Mouse (Mus musculus) intestine, postnatal 0 days (tissue): ENCODE results near the gene Btbd9. TPM values are rescaled to one million over a fixed set of nuclear protein-coding genes. Genes with fewer than 3 reads are reported as not detected.

Experiments used
- ATAC-seq: fragments of 200-750 bp; cut with Nextera tagmentation; 2 replicates; pipeline ENCODE4 v1.8.0; 2017; ENCODE audit warnings: mild to moderate bottlenecking, moderate TSS enrichment, moderate library complexity
- H3K27ac ChIP-seq: fragments of 300-500 bp; sonication (generic); 2 replicates; pipeline ENCODE4 v1.5.1; 2014; ENCODE audit warnings: mild to moderate bottlenecking, low read depth, low read length, moderate library complexity
- H3K27me3 ChIP-seq: fragments of 300-500 bp; sonication (generic); replicated peaks from 2 replicates; pipeline ENCODE4 v1.6.1; 2014; ENCODE audit warnings: low read length, mixed read lengths; ENCODE audit not compliant: control insufficient read depth, insufficient read depth
- H3K36me3 ChIP-seq: fragments of 300-500 bp; sonication (generic); 2 replicates; pipeline ENCODE4 v1.6.1; 2014; ENCODE audit warnings: mild to moderate bottlenecking, moderate library complexity; ENCODE audit not compliant: control insufficient read depth, insufficient read depth
- H3K4me1 ChIP-seq: fragments of 300-500 bp; sonication (generic); replicated peaks from 2 replicates; pipeline ENCODE4 v1.6.1; 2014; ENCODE audit warnings: antibody characterized with exemption, low read length, mixed read lengths; ENCODE audit not compliant: control insufficient read depth, insufficient read depth
- H3K4me2 ChIP-seq: fragments of 300-500 bp; sonication (generic); replicated peaks from 2 replicates; pipeline ENCODE4 v1.6.1; 2014; ENCODE audit warnings: low read depth, mild to moderate bottlenecking, moderate library complexity
- H3K4me3 ChIP-seq: fragments of 300-500 bp; sonication (generic); 2 replicates; pipeline ENCODE4 v1.5.1; 2014; ENCODE audit warnings: low read depth, low read length
- H3K9ac ChIP-seq: fragments of 300-500 bp; sonication (generic); 2 replicates; pipeline ENCODE4 v1.6.1; 2014; ENCODE audit warnings: mild to moderate bottlenecking, low read depth, low read length
- H3K9me3 ChIP-seq: fragments of 300-500 bp; sonication (generic); 2 replicates; pipeline ENCODE4 v1.6.1; 2016; ENCODE audit warnings: mixed run types; ENCODE audit not compliant: control insufficient read depth
- CTCF ChIP-seq: sonication (generic); IDR thresholded peaks from 2 replicates; pipeline ENCODE4 v1.5.1; 2016; ENCODE audit warnings: low read depth, mild to moderate bottlenecking, control low read depth, antibody characterized with exemption, moderate library complexity
- WGBS: fragments of 180-500 bp; shearing (Covaris S2); extraction: QIAGEN DNeasy Blood & Tissue Kit; methylation state at CpG from one replicate; pipeline ENCODE4 v1.1.7; 2014; 5-methylcytosine and 5-hydroxymethylcytosine counted together
- polyA plus RNA-seq: library from polyadenylated mRNA; unstranded; fragments of >200 nt; fragmentation: Nextera tagmentation; extraction: Ambion mirVana; gene quantifications from 2 replicates; pipeline ENCODE4 v1.2.1, GENCODE M21; 2015

The Btbd9 gene
- polyA plus RNA-seq, 1 experiment from 2014 or later: 35.9 TPM

DNA sequence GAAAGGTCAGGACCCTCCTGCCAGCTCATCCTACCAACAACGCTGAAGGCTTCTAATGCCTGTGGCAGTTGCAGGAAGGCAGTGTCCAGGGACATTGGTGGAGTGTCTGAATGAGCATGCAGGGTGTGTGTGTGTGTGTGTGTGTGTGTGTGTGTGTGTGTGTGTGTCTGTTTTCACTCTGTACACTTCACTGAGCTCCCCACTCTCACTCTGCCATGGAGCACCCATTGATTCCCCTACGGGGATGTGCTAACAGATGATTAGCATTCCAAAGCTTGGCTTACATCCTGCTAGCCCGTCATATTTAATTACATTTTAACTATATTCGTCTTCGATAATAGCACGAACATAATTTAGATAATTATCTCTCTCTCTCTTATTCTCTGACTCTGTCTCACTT lies 339.7 kb downstream of the Btbd9 start:
- TF ChIP-seq CTCF: no peak
- Histone ChIP-seq H3K27me3 (no peaks in the 10 kb centered on the region), H3K9me3 (no peaks in the 10 kb centered on the region), H3K4me3 (no peak overlapping the region), H3K27ac (no peak overlapping the region), H3K4me2 (no peak overlapping the region), H3K36me3 (no peaks in the 10 kb centered on the region), H3K9ac (no peak overlapping the region), H3K4me1 (no peaks in the 10 kb centered on the region)
- WGBS: 69% methylated on average over 6 of the region's 6 CpGs
- no peak for ATAC-seq

DNA sequence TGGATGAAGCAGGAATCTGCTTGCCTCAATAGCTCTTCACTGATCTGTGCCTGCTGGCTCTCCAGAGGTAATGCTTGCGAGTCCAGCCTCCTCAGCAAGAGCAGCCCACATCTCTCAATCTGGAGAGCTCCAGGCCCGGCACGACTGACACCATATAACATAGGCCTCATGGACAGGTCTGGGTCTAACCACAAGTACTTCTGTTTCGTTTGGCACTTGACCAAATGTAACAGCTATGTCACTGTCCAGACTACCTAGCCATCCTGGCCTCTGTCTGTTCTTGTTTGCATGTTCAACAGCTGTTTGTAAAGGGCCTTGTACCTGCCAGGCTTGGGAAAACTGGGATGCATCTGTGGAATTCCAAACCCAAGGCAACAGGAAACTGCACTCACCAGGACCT lies 340.9 kb downstream of the Btbd9 start:
- 63% methylated on average over 4 of the region's 4 CpGs for WGBS
- no peak for TF ChIP-seq CTCF
- no peak for ATAC-seq

DNA sequence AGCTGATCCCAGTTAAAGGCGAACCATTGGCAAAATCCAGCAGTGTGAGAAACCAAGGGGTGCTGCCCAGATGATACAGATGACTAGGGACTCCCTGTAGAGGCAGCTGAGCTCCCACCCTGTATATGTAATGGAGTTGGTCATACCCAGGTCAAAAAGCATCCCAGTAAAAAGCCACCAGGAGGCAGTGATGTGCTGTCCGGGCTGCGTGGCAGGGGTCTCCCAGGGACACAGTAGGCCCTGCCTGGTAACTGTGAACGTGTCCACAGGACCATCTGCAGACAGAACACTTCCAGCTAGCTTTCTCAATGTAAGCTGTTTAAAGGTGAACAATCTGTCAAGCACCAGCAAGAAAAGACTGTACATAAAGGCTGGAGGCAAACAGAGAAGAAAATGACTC lies 343.6 kb downstream of the Btbd9 start:
- Histone ChIP-seq H3K9me3 (no peaks in the 10 kb centered on the region), H3K9ac (no peak overlapping the region), H3K36me3 (peaks cover 5% of the 10 kb centered on the region; the same call in 1 of the 2 replicates), H3K4me3 (no peak overlapping the region), H3K4me2 (no peak overlapping the region), H3K4me1 (no peaks in the 10 kb centered on the region), H3K27me3 (no peaks in the 10 kb centered on the region), H3K27ac (no peak overlapping the region)
- 77% methylated on average over 4 of the region's 4 CpGs for WGBS
- no peak for ATAC-seq
- TF ChIP-seq CTCF: peak; percentile 60

More for the DNA sequence above, 340.9 kb downstream of the Btbd9 start:
- Histone ChIP-seq H3K9me3 (no peaks in the 10 kb centered on the region), H3K36me3 (no peaks in the 10 kb centered on the region), H3K4me1 (no peaks in the 10 kb centered on the region), H3K27me3 (no peaks in the 10 kb centered on the region), H3K4me3 (no peak overlapping the region), H3K9ac (no peak overlapping the region), H3K4me2 (no peak overlapping the region), H3K27ac (no peak overlapping the region)

DNA sequence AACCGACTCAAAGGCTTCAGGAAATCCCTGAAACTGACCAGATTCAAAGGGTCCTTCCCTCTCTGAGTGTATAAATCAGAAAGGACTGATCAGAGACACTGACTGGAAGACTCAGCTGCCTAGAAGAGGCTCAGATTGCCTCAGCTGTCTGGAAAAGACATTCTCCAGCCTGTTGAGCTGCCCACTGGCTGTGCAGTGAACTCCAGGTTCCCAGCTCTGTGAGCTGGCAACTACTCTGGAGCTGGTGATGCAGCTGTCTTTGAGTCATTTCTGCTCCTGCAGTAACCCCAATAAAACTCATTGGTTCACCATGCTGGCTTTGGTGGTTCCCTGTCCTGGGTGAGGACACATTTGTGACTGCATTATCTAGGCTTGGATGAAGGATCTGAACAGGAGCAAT lies 344.8 kb downstream of the Btbd9 start:
- H3K4me2 ChIP-seq: no peak overlapping the region
- peaks cover 5% of the 10 kb centered on the region; the same call in 1 of the 2 replicates for H3K36me3 ChIP-seq
- H3K9ac ChIP-seq: no peak overlapping the region
- H3K4me1 ChIP-seq: no peaks in the 10 kb centered on the region
- no peaks in the 10 kb centered on the region for H3K9me3 ChIP-seq
- ATAC-seq: no peak
- no peaks in the 10 kb centered on the region for H3K27me3 ChIP-seq
- no peak overlapping the region for H3K27ac ChIP-seq
- TF ChIP-seq CTCF: no peak
- no peak overlapping the region for H3K4me3 ChIP-seq
- 97% methylated on average over 1 of the region's 1 CpGs for WGBS

DNA sequence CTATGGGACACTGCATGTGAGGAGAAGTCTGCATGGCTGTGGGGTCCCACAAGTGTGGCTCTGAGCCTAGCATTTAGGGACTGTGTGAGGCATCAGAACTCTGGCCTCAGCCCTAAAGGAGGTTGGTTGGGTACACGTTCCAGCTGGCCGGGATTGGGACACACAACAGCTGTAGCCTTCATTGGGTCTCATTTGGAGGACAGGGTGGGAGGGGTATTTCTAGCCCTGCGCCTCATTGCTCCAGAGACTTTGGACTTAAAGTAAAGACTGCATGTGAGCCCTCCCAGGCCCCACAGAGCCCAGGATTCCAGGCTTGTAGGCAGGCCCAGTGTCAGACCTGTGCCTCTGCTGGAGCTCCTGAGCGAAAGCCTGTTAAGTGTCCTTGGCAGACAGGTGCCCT lies 345.9 kb downstream of the Btbd9 start:
- H3K9ac ChIP-seq: no peak overlapping the region
- H3K27me3 ChIP-seq: no peaks in the 10 kb centered on the region
- no peak overlapping the region for H3K4me2 ChIP-seq
- H3K9me3 ChIP-seq: no peaks in the 10 kb centered on the region
- H3K4me3 ChIP-seq: no peak overlapping the region
- no peak overlapping the region for H3K27ac ChIP-seq
- no peak for TF ChIP-seq CTCF
- no peaks in the 10 kb centered on the region for H3K4me1 ChIP-seq
- peaks cover 5% of the 10 kb centered on the region; the same call in 1 of the 2 replicates for H3K36me3 ChIP-seq
- WGBS: 63% methylated on average over 4 of the region's 4 CpGs
- ATAC-seq: no peak

DNA sequence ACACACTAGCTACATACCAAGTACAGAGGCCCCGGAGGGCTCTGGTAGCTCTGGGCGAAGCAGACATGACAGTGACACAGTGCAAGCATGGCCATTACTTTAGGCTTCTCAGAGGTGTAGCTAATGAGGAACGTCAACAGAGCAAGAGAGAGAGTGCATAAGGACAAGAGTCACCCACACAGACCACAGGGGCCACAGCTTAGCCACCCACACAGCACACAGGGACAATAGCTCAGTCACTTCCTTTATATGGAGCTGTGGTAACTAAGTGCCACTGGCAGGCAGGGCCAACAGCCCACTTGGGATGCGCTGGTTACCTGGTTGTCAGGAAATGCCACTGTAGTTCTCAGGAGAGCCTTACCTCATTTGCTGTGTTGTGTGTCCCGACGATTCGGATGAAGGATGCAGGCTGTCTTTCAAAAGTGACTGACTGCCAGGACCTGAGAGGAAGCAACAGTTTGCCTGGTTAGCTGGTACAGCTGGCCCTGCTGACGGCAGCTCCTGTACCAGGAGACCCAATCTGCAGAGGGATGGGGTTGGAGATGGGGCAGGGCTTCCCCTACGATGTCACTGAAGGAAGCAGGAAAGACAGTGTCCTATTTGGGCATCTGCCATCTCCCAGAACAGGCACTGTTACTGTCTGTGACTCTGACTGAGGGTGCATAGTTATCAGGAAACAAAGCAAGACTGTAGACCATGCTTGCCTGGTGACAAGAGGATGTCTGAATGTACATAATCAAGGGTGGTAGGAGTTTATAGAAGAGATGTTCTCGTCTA lies 347.7 kb downstream of the Btbd9 start:
- no peak for TF ChIP-seq CTCF
- Histone ChIP-seq H3K9me3 (no peaks in the 10 kb centered on the region), H3K4me2 (no peak overlapping the region), H3K36me3 (peaks cover 5% of the 10 kb centered on the region; the same call in 1 of the 2 replicates), H3K4me3 (no peak overlapping the region), H3K27ac (no peak overlapping the region), H3K27me3 (no peaks in the 10 kb centered on the region), H3K9ac (no peak overlapping the region), H3K4me1 (no peaks in the 10 kb centered on the region)
- WGBS: 84% methylated on average over 10 of the region's 10 CpGs
- ATAC-seq: no peak
